Mouse (Mus musculus) hematopoietic stem cell, adult 5-6 weeks (primary cell): Measurements from ENCODE around the gene Qdpr. TPM values are rescaled to one million over a fixed set of nuclear protein-coding genes. Genes with fewer than 3 reads are reported as not detected.

Experiments used
- ATAC-seq, 2 experiments: fragments of 125-278 bp in 1 of 2; replicated peaks in 1 of 2; 2 replicates each; pipeline ENCODE4 v1.8.0; 2016 to 2017; ENCODE audit warnings: inconsistent platforms in 2 of 2, mild to moderate bottlenecking in 2 of 2, moderate number of reproducible peaks in 2 of 2, low read depth in 1 of 2, moderate TSS enrichment in 1 of 2; ENCODE audit not compliant: low FRiP score in 2 of 2, poor library complexity in 2 of 2, severe bottlenecking in 2 of 2, insufficient read depth in 1 of 2, low TSS enrichment in 1 of 2
- total RNA-seq: library from RNA; stranded (forward); fragments of 172-1452, 232-1000 nt; gene quantifications from 2 replicates; pipeline ENCODE4 v1.2.3, GENCODE M21; 2017

Gene Qdpr
- total RNA-seq, result 39.4 and 69.8 TPM in 2 replicates

- peak; percentile 91 to 95 for ATAC-seq
Observed at GRCm38 (mm10) chr5:45449831-45450716, at the start of gene Qdpr. Gene Qdpr, minus strand, starts transcription at chr5:45450236.

GRCm38 (mm10) chr5:45497564-45497963, 47.5 kb upstream of the Qdpr start:
- ATAC-seq, result no peak

GRCm38 (mm10) chr5:45496930-45497550, 47.0 kb upstream of the Qdpr start:
- ATAC-seq, result no peak

- no peak for ATAC-seq
Observed at GRCm38 (mm10) chr5:45496479-45496878, 46.4 kb upstream of the Qdpr start.

- no peak for ATAC-seq
Observed at GRCm38 (mm10) chr5:45496042-45496441, 46.0 kb upstream of the Qdpr start.

GRCm38 (mm10) chr5:45495429-45495975, 45.5 kb upstream of the Qdpr start:
- ATAC-seq, result no peak

GRCm38 (mm10) chr5:45494093-45494755, 44.2 kb upstream of the Qdpr start:
- no peak for ATAC-seq

GRCm38 (mm10) chr5:45493191-45494092, 43.4 kb upstream of the Qdpr start, which contains the start of gene Lap3:
Gene Lap3, plus strand, starts transcription at chr5:45493374.
- peak; percentile 91 to 95 for ATAC-seq

- ATAC-seq, result no peak
Observed at GRCm38 (mm10) chr5:45491776-45492175, 41.7 kb upstream of the Qdpr start.

- ATAC-seq, result no peak
Observed at GRCm38 (mm10) chr5:45483654-45484053, 33.6 kb upstream of the Qdpr start.

GRCm38 (mm10) chr5:45482607-45483006, 32.6 kb upstream of the Qdpr start:
- ATAC-seq, result no peak

GRCm38 (mm10) chr5:45481125-45481524, 31.1 kb upstream of the Qdpr start:
- ATAC-seq, result no peak

GRCm38 (mm10) chr5:45480066-45480465, 30.0 kb upstream of the Qdpr start:
- ATAC-seq, result no peak

- ATAC-seq, result no peak
Observed at GRCm38 (mm10) chr5:45477601-45478000, 27.6 kb upstream of the Qdpr start.

- ATAC-seq, result no peak
Observed at GRCm38 (mm10) chr5:45476288-45476687, 26.3 kb upstream of the Qdpr start.

GRCm38 (mm10) chr5:45475771-45476170, 25.7 kb upstream of the Qdpr start:
- no peak for ATAC-seq

- ATAC-seq, result no peak
Observed at GRCm38 (mm10) chr5:45474758-45475157, 24.7 kb upstream of the Qdpr start.
